Mouse (Mus musculus) kidney, adult 9 months (tissue): ENCODE measurements at regions not wholly inside any gene's neighbourhood (a gene's known extent, or its start where the extent isn't known, plus 50 kb on each side); places are given as distances from the start of the nearest gene placed in this dataset.
A peak's percentile ranks its signal among the peaks of the same experiment; 100 is the strongest.
"Not testable (repeated sequence)": the region's sequence is repeated elsewhere in the genome, so short reads cannot be mapped to it uniquely, and the experiment has no call there.

ENCODE experiments used
- DNase-seq: peaks from one replicate; pipeline ENCODE4 v3.0.0; 2022

- DNase-seq, result no peak
These were observed 672.7 kb upstream of the Mms22l start for GRCm38 (mm10) chr4:23823516-23823915.

GRCm38 (mm10) chr4:23826885-23827284 lies 669.4 kb upstream of the Mms22l start:
- no peak for DNase-seq

GRCm38 (mm10) chr4:23832385-23833164 lies 663.7 kb upstream of the Mms22l start:
- no peak for DNase-seq

GRCm38 (mm10) chr4:23843609-23844287 lies 652.5 kb upstream of the Mms22l start:
- no peak for DNase-seq

- no peak for DNase-seq
These were observed 651.8 kb upstream of the Mms22l start for GRCm38 (mm10) chr4:23844288-23844971.

- DNase-seq, result no peak
These were observed 651.0 kb upstream of the Mms22l start for GRCm38 (mm10) chr4:23845263-23845662.

- DNase-seq, result no peak
These were observed 645.6 kb upstream of the Mms22l start for GRCm38 (mm10) chr4:23850640-23851039.

- DNase-seq, result no peak
These were observed 633.8 kb upstream of the Mms22l start for GRCm38 (mm10) chr4:23862437-23862836.

- no peak for DNase-seq
These were observed 616.2 kb upstream of the Mms22l start for GRCm38 (mm10) chr4:23880007-23880406.

GRCm38 (mm10) chr4:23913396-23913795 lies 582.9 kb upstream of the Mms22l start:
- DNase-seq, result no peak

GRCm38 (mm10) chr4:23913822-23914221 lies 582.4 kb upstream of the Mms22l start:
- no peak for DNase-seq

GRCm38 (mm10) chr4:23914423-23914822 lies 581.8 kb upstream of the Mms22l start:
- no peak for DNase-seq

- DNase-seq, result no peak
These were observed 574.7 kb upstream of the Mms22l start for GRCm38 (mm10) chr4:23921520-23921919.

GRCm38 (mm10) chr4:23954140-23954539 lies 542.1 kb upstream of the Mms22l start:
- no peak for DNase-seq

- not testable (repeated sequence) for DNase-seq
These were observed 514.1 kb upstream of the Mms22l start for GRCm38 (mm10) chr4:23982193-23982592.

GRCm38 (mm10) chr4:23982790-23983451 lies 513.3 kb upstream of the Mms22l start:
- DNase-seq, result peak; percentile 5

- DNase-seq, result no peak
These were observed 512.8 kb upstream of the Mms22l start for GRCm38 (mm10) chr4:23983452-23983805.

- DNase-seq, result no peak
These were observed 512.2 kb upstream of the Mms22l start for GRCm38 (mm10) chr4:23984005-23984404.

GRCm38 (mm10) chr4:23985956-23986355 lies 510.3 kb upstream of the Mms22l start:
- no peak for DNase-seq

- DNase-seq, result no peak
These were observed 502.4 kb upstream of the Mms22l start for GRCm38 (mm10) chr4:23993823-23994222.

- DNase-seq, result no peak
These were observed 501.8 kb upstream of the Mms22l start for GRCm38 (mm10) chr4:23994261-23994965.

- DNase-seq, result no peak
These were observed 489.8 kb upstream of the Mms22l start for GRCm38 (mm10) chr4:24006257-24006955.
